Mouse (Mus musculus): ENCODE measurements at regions not wholly inside any gene's neighbourhood (a gene's known extent, or its start where the extent isn't known, plus 50 kb on each side); places are given as distances from the start of the nearest gene placed in this dataset.

GRCm38 (mm10) chr8:126855056-126855609 lies 90.5 kb downstream of the Tomm20 start:
- ATAC-seq (replicated peaks; ENCODE audit: low FRiP score, poor library complexity, severe bottlenecking), result no peak

DNA sequence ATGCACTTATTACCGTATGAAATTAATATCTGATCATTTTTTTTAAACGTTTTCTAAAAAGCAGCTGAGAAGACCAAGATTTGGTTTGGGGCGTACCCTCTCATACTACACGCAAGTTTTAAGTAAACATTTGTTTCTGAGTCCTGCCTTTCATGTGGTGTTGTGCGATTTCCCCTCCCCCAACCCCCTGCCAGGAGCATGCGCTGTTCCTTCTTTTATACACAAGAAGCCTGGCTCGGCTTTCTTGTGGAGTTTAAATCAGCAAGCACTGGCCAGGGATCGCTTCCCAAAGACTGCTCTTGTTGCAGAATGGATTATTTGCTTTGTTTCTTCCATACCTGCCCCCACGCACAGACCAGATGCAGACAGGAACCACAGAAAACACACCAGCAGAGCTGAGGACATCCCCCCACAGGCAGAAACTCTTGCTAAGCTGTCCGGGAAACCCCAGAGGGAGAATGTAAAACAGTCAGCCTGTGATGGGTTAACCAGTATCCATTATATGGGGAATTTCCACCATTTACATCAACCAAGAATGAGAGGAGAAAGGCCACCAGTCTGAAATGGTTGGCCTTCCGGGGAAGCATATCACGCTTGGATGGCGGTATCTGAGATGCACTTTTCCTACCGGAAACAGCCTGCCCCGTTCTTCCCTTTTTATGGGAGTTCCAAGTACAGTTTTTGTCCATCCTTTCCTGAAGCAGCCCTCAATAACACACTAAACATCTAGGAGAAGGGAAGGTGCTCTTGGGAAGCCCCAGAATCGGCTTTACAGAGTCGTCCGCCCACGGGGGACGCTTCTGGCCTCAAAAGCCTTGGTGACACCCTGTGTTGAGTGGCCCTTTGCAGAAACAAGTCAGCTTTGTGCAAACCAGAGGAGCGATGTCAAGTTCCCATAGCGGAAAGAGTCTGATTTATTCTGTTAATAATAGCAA lies 91.3 kb downstream of the Tomm20 start:
- no peak for ATAC-seq (replicated peaks; ENCODE audit: low FRiP score, poor library complexity, severe bottlenecking)

DNA sequence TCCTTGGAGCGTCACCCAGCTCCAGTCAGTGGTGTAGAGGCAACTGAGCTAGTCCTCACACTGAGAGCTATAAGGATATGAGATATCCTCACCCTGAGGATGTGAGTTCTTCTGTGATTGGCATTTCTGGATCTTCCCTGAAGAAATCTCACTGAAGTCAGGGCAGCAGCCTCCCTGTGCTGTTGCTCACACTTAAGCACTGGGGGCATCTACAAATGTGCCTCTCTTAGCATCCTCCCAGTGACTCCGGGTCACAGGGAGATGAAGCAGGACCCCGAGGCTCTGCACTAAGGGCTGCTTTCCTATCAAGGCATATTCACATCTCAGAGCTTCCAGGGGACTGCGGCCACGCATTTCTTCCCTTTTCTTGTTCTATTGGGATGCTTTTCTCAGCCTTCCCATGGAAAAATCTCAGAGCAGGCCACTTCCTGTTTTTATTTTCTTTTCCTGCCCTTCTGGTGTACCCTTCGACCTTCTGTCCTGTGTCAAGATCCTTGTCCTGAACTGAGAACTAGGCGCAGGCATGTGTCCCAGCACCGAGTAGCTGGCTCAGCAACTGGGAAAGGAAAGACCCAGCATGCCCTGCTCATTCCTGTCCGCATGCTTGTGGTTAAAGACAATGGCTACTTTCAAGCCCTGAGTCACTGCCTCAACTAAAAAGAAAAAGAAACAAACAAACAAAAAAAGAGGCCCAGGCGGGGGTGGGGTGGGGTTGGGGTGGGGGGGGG lies 92.8 kb downstream of the Tomm20 start:
- ATAC-seq (replicated peaks; ENCODE audit: low FRiP score, poor library complexity, severe bottlenecking), result no peak

- ATAC-seq (replicated peaks; ENCODE audit: low FRiP score, poor library complexity, severe bottlenecking), result no peak
Observed at GRCm38 (mm10) chr8:126852184-126852583, 93.5 kb downstream of the Tomm20 start.

GRCm38 (mm10) chr8:126851780-126852179 lies 93.9 kb downstream of the Tomm20 start:
- no peak for ATAC-seq (replicated peaks; ENCODE audit: low FRiP score, poor library complexity, severe bottlenecking)

DNA sequence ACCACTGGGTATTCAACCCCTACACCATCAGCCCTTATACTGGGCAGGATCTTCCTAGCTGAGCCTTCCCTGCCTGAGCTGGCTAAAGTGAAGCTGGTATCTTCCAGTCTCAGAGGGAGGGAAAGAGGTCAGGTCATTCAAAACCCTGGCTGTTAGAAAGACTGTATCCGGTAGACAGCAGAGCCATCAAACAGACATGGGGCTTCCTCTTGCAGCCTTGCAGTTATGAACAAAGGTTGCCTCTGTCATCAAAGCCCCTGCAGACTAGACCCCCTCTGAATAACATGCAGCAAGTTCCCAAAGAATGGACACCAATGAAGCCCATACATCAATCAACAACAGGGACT lies 95.5 kb downstream of the Tomm20 start:
- ATAC-seq (replicated peaks; ENCODE audit: low FRiP score, poor library complexity, severe bottlenecking), result no peak

DNA sequence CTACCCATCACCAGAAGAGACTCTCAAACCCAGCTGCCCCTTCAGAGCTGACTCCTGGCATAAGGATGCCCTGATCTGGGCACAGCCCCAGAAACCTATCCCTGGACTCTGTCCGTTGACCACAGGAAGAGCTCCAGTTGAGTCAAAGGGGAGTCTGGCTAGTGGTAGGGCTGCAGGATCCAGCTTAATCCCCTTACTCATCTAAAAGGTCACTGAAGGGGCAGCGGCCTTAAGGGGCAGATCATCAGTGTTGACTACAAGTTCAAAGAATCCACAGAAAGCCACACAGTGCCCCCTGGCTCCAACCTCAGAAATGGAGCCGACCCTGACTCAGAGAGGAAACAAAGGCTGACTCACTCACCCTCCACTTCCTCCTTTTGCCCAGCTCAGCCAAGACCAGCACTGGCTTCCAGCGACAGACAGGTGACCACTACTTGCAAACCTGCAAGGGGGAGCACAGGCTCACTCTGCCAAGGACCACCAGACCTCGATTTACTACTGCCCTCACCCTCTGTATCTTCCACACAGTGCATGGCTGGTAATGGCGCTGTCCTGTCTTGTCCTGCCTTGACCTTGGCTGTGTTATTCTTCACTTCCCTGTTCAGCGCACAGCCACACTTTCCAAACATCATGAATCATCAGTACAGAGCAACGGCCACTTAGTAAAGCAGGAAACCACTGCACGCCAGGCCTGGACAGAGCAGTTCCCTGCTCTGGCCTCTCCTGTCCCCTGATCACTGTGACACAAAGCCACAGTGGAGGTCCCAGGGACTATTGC lies 96.0 kb downstream of the Tomm20 start:
- ATAC-seq (replicated peaks; ENCODE audit: low FRiP score, poor library complexity, severe bottlenecking), result no peak

GRCm38 (mm10) chr8:126848369-126849105 lies 97.1 kb downstream of the Tomm20 start:
- ATAC-seq (replicated peaks; ENCODE audit: low FRiP score, poor library complexity, severe bottlenecking), result no peak

DNA sequence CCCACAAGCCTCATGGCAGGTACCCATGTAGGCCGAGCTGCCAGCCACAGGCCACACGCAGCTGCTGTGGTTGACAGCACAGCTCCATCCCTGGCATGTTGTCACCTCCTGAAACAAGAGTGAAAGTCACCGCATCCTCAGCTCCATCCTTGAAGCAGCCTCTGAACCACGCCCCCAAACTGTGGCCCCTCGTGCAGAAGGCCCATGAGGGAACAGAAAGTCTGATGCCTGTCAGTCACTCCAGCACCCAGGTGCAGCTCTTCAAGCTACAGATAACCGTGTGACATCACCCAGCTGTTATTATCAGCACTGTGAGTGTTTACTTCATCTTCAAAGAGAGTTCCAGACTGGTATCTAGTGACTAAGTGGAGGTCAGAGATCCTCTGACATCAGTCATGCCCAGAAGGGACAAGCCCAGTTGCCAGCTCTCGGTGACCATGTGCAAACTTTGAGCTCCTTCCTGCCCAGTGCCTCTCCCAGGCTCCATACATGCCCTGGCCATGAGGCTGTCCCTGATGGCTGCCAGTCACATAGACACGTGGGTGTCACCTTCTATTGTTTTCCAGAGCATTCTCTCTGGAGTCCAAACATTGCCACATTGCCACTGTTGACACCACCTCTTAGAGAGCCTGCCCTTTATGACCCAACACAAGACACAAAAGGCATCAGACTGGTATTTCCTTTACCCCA lies 97.8 kb downstream of the Tomm20 start:
- no peak for ATAC-seq (replicated peaks; ENCODE audit: low FRiP score, poor library complexity, severe bottlenecking)

DNA sequence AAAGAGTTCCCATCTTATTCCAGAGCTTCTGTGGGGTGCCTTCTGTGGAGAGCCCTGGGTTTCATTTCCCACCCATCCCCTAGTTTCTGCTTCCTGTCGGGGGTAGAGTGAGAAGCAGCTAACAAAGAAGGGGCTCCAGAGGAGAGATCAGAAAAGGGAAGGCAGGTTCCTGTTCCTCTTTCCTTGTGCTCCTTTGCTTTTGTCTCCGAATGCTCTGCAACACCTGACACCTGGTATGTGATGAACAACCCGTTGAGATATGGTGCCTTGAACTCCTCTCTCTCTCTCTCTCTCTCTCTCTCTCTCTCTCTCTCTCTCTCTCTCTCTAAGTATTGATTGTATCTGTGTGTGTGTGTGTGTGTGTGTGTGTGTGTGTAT lies 99.5 kb downstream of the Tomm20 start:
- ATAC-seq (replicated peaks; ENCODE audit: low FRiP score, poor library complexity, severe bottlenecking), result no peak

GRCm38 (mm10) chr8:126845530-126846187 lies 100.0 kb downstream of the Tomm20 start:
- no peak for ATAC-seq (replicated peaks; ENCODE audit: low FRiP score, poor library complexity, severe bottlenecking)

DNA sequence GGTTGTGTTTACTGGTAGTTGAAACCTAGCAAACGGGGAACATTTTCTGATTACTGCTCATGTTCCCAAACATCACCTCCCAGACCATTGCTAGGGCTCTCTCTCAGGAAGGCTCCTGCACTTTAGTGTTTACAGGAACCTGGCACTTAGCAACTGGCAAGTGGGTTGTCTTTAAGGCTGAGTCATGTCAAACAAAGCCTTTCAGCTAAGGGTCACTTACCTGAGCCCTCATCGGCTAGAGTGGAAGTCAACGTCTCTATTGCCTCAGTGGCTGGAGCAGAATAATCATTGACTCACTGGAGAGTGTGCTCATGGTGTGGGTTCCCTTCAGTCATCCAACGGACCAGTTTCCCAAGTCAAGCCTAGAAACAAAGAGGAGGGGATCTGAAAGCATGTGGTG lies 101.0 kb downstream of the Tomm20 start:
- no peak for ATAC-seq (replicated peaks; ENCODE audit: low FRiP score, poor library complexity, severe bottlenecking)

GRCm38 (mm10) chr8:126841187-126841586 lies 104.5 kb downstream of the Tomm20 start:
- ATAC-seq (replicated peaks; ENCODE audit: low FRiP score, poor library complexity, severe bottlenecking), result no peak

DNA sequence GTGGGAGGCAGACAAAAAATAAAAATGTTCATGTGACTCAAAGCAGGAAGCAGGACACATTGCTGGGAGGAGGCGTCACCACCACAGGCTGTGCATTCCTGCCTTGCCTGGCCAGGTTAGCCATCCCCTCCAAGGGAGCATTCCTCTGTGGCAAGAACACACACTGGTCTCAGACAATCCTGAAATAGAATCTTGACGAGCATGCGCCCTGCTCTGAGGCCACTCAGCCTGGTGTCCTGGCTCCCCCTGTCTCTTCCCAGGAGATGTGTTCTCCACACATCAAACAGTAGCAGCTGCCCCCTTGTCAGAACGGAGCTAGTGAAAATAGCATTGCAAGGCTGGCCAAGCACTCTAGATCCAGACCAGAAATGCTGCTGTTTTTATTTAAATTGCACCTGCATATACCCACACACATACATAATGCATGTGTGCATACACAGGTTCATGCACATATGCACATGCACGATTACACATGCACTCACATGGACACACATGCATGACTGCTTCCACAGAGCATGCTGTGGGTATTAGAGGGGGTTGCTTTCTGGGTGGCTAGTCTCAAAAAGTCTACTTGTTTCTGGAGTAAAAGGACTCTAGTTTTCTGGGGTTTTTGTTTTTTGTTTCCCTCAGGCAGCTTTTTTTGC lies 105.8 kb downstream of the Tomm20 start:
- no peak for ATAC-seq (replicated peaks; ENCODE audit: low FRiP score, poor library complexity, severe bottlenecking)

DNA sequence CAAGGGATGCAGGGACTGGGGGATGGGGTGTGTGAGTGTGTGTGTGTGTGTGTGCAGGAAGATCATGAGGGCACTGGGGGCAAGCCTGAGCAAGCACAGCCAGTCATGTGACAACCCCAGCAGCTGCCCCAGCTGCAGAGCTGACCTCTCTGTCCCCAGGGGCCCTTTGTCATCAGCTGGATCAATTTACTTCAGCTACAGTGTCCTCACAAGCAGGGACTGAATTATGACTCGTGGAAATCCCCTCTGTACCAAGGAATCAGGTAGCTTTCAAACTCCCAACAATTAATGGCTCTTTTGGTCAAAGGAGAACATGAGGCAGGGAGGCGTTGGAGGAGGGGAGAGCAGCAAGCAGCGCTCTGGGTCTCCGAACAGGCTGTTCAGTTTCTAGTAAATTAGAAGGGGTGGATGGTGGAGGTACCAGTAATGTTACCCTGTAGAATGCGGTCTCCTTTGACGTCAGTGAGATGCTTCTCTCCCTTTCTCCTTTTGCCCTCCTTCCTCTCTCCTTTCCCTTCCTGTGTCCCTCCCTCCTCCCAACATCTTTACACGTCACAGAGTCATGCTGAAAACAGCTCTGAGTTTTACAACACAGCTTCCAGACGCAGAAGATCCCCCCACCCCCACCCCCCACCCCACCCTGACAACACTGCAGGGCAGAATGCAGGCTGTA lies 106.5 kb downstream of the Tomm20 start:
- ATAC-seq (replicated peaks; ENCODE audit: low FRiP score, poor library complexity, severe bottlenecking), result no peak

- no peak for ATAC-seq (replicated peaks; ENCODE audit: low FRiP score, poor library complexity, severe bottlenecking)
Observed at GRCm38 (mm10) chr8:126838228-126838627, 107.4 kb downstream of the Tomm20 start.

DNA sequence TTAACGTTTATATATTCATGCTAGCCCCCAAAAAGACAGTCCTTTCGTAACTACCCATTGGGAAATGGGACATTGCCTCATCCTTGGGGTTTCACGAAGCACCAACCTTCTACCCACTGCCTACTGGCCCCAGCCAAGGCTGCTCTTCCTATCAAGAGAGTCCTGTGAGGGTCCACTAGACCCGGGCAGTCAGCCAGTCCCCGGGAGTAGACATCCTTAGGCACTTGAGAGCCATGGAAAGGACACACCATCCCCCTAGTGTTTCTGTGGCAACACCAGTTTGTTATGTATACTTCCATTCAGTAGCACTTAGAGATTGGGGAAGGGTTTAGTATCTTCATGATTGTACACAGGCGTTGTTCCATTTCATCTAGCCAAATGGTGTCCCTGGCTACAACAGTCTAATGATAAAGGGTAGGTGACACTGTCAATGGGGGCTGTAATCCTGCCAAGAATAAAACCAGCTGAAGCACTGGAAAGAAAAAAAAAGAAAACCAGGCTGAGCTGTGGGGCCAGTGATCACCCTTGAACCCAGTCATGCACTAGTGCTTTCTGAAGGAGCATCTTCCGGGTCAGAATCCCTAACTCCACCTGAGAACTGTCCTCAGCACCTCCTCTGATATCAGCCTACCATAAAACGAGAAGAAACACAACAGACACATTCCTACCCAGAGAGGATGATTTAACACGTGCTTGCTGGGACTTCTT lies 108.2 kb downstream of the Tomm20 start:
- ATAC-seq (replicated peaks; ENCODE audit: low FRiP score, poor library complexity, severe bottlenecking), result no peak

Measured in erythroid progenitor cell, adult 5-6 weeks (primary cell).